13 mouse cellular contexts compared by ENCODE assay signal in the genomic region with DNA sequence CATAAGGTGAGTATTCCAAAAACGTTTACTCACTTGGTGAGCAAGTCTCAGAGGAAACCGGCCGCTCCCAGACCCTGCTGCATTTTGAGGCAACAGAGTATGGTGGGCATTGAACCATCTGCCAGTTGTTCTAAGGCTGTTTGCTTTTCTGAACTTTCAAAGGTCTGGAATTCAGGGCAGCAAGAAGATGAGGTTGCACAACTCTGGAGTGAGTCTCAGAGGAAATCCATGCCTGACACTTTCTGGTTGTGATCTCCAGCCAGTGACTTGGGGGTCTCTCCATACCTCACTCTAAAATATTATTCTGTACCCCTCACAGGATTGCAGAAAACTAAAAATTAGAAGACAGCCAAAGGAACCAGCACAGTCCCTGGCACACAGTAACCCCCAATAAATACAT. TPM values are rescaled to one million over a fixed set of nuclear protein-coding genes. Genes with fewer than 3 reads are reported as not detected.
DNase-seq lines count a peak whose midpoint lies in the region; ATAC-seq and TF ChIP-seq lines count a peak whose summit lies in the region.
"Had no signal": no experiment of that assay in that cellular context is flagged by ENCODE, and none has a peak within 500 bp of the region (broad histone marks: within the 10 kb centered on the region; RNA-seq: fewer than 3 reads in every experiment).

No protein-coding gene starts in this region.

- H3K9ac ChIP-seq in kidney, postnatal 0 days (ENCODE audit: low read depth, low read length) = no peak overlapping the region
- H3K9ac ChIP-seq in hindbrain, postnatal 0 days (replicated peaks; ENCODE audit: low read length) = no peak overlapping the region
- H3K9ac ChIP-seq in midbrain, postnatal 0 days (replicated peaks; ENCODE audit: low read length, poor library complexity, severe bottlenecking) = no peak overlapping the region

- H3K4me2 ChIP-seq in kidney, postnatal 0 days (ENCODE audit: low read length) = 0 out of 2 replicates have a peak overlapping the region, but pooled peaks have one; percentile 2
- peak overlapping the region; percentile 75 for H3K4me2 ChIP-seq in hindbrain, postnatal 0 days (ENCODE audit: low read depth, low read length)
- peak overlapping the region; percentile 75 for H3K4me2 ChIP-seq in midbrain, postnatal 0 days (ENCODE audit: low read depth, low read length, poor library complexity, severe bottlenecking)

- no peak for TF ChIP-seq CTCF in kidney, postnatal 0 days (IDR thresholded peaks at IDR 0.05; ENCODE audit: low read depth)
- no peak for TF ChIP-seq CTCF in hindbrain, postnatal 0 days (IDR thresholded peaks at IDR 0.05; ENCODE audit: low read depth)
- no peak for TF ChIP-seq CTCF in midbrain, postnatal 0 days (IDR thresholded peaks at IDR 0.05)

- peak overlapping the region; percentile 22 for H3K4me3 ChIP-seq in erythroblast, embryonic 14.5 days (replicated peaks)
- H3K4me3 ChIP-seq in kidney, postnatal 0 days (replicated peaks; ENCODE audit: low read depth, low read length) = no peak overlapping the region
- peak overlapping the region; percentile 77; the same call in 1 of the 2 replicates for H3K4me3 ChIP-seq in hindbrain, postnatal 0 days (ENCODE audit: low read length)
- peak overlapping the region; percentile 75; the same call in 1 of the 2 replicates for H3K4me3 ChIP-seq in midbrain, postnatal 0 days (ENCODE audit: low read depth, low read length)

- no peaks in the 10 kb centered on the region for H3K36me3 ChIP-seq in erythroblast, embryonic 14.5 days (ENCODE audit: control insufficient read depth)
- H3K36me3 ChIP-seq in kidney, postnatal 0 days (ENCODE audit: insufficient read depth, low read length) = no peaks in the 10 kb centered on the region
- H3K36me3 ChIP-seq in hindbrain, postnatal 0 days (ENCODE audit: insufficient read depth, low read length) = no peaks in the 10 kb centered on the region
- H3K36me3 ChIP-seq in midbrain, postnatal 0 days (ENCODE audit: insufficient read depth, low read length) = no peaks in the 10 kb centered on the region

- DNase-seq in kidney, postnatal 0 days (ENCODE audit: low spot score) = no peak
- no peak for DNase-seq in kidney, postnatal 25 days
- DNase-seq in hindbrain, postnatal 0 days (ENCODE audit: low spot score) = no peak
- DNase-seq in midbrain, postnatal 0 days (ENCODE audit: low spot score) = no peak
- no peak for DNase-seq in cerebellum, adult 11-12 months
- DNase-seq in cerebellum, postnatal 10 days = no peak
- DNase-seq: adrenal gland, postnatal 25 days; cerebellum, postnatal 36 days; kidney, adult 18-20 months; layer of hippocampus, postnatal 36 days had no signal

- WGBS in kidney, postnatal 0 days = 67% methylated on average over 3 of the region's 3 CpGs
- 53% methylated on average over 3 of the region's 3 CpGs for WGBS in hindbrain, postnatal 0 days
- 48% methylated on average over 3 of the region's 3 CpGs for WGBS in midbrain, postnatal 0 days

- no peak overlapping the region for H3K27ac ChIP-seq in kidney, postnatal 0 days
- H3K27ac ChIP-seq in hindbrain, postnatal 0 days = no peak overlapping the region
- no peak overlapping the region for H3K27ac ChIP-seq in midbrain, postnatal 0 days (ENCODE audit: low read depth, low read length)
- H3K27ac ChIP-seq: macrophage had no signal

- ATAC-seq in erythroblast, adult 5-6 weeks (replicated peaks; ENCODE audit: low FRiP score, poor library complexity, severe bottlenecking) = no peak
- no peak for ATAC-seq in kidney, postnatal 0 days (replicated peaks; ENCODE audit: low FRiP score, low read depth)
- ATAC-seq in hindbrain, postnatal 0 days = no peak
- ATAC-seq in midbrain, postnatal 0 days (ENCODE audit: low FRiP score) = no peak

- H3K27me3 ChIP-seq in erythroblast, embryonic 14.5 days (ENCODE audit: control insufficient read depth) = peaks cover 4% of the 10 kb centered on the region; the same call in 1 of the 2 replicates
- H3K27me3 ChIP-seq in kidney, postnatal 0 days (ENCODE audit: insufficient read depth, low read length) = no peaks in the 10 kb centered on the region
- no peaks in the 10 kb centered on the region for H3K27me3 ChIP-seq in hindbrain, postnatal 0 days (ENCODE audit: insufficient read depth, low read length)
- no peaks in the 10 kb centered on the region for H3K27me3 ChIP-seq in midbrain, postnatal 0 days (ENCODE audit: insufficient read depth, low read length)

- H3K9me3 ChIP-seq in erythroblast, embryonic 14.5 days (ENCODE audit: control insufficient read depth, low read length) = no peaks in the 10 kb centered on the region
- H3K9me3 ChIP-seq in kidney, postnatal 0 days (replicated peaks; ENCODE audit: low read length) = no peaks in the 10 kb centered on the region
- H3K9me3 ChIP-seq in hindbrain, postnatal 0 days (ENCODE audit: low read length) = no peaks in the 10 kb centered on the region
- no peaks in the 10 kb centered on the region for H3K9me3 ChIP-seq in midbrain, postnatal 0 days (ENCODE audit: low read length)

- peaks cover 30% of the 10 kb centered on the region for H3K4me1 ChIP-seq in erythroblast, embryonic 14.5 days (ENCODE audit: control insufficient read depth)
- no peaks in the 10 kb centered on the region for H3K4me1 ChIP-seq in kidney, postnatal 0 days (replicated peaks; ENCODE audit: insufficient read depth, low read length)
- H3K4me1 ChIP-seq in hindbrain, postnatal 0 days (ENCODE audit: insufficient read depth, low read length) = no peaks in the 10 kb centered on the region
- no peaks in the 10 kb centered on the region for H3K4me1 ChIP-seq in midbrain, postnatal 0 days (ENCODE audit: insufficient read depth, low read length)

RNA-seq across cellular contexts. Expression of a gene that starts 1.8 kb away (rescaled TPM):
- polyA plus RNA-seq in erythroblast, embryonic 14.5 days (2012) = 2.6 and 3.3 TPM in 2 replicates
- 5.0 and 14.6 TPM in 2 replicates for total RNA-seq in erythroblast, adult 5-6 weeks (2015; ENCODE audit: low replicate concordance)
- total RNA-seq in erythroblast, adult 5-6 weeks (2017; ENCODE audit: low replicate concordance) = 8.4 and 10.6 TPM in 2 replicates
- 88.4 and 91.4 TPM in 2 replicates for polyA plus RNA-seq in kidney, postnatal 0 days (2015; fragmentation: Nextera tagmentation; extraction: Ambion mirVana)
- total RNA-seq in hindbrain, postnatal 0 days (2014; rRNA removed) = 59.8 and 67.6 TPM in 2 replicates
- polyA plus RNA-seq in hindbrain, postnatal 0 days (2015; fragmentation: Nextera tagmentation; extraction: Ambion mirVana) = 87.7 and 88.5 TPM in 2 replicates
- 51.2 and 66.4 TPM in 2 replicates for total RNA-seq in midbrain, postnatal 0 days (2014; rRNA removed)
- 81.5 and 83.4 TPM in 2 replicates for polyA plus RNA-seq in midbrain, postnatal 0 days (2015; fragmentation: Nextera tagmentation; extraction: Ambion mirVana)

RNA-seq across cellular contexts. Expression of a gene that starts 19.7 kb away (rescaled TPM):
- polyA plus RNA-seq in erythroblast, embryonic 14.5 days (2012) = 3.8 TPM in 2 replicates
- total RNA-seq in erythroblast, adult 5-6 weeks (2015; ENCODE audit: low replicate concordance) = 33.2 and 36.2 TPM in 2 replicates
- total RNA-seq in erythroblast, adult 5-6 weeks (2017; ENCODE audit: low replicate concordance) = 36.7 and 48.5 TPM in 2 replicates
- 38.6 and 40.3 TPM in 2 replicates for polyA plus RNA-seq in kidney, postnatal 0 days (2015; fragmentation: Nextera tagmentation; extraction: Ambion mirVana)
- total RNA-seq in hindbrain, postnatal 0 days (2014; rRNA removed) = 75.8 and 85.6 TPM in 2 replicates
- 90.0 and 95.9 TPM in 2 replicates for polyA plus RNA-seq in hindbrain, postnatal 0 days (2015; fragmentation: Nextera tagmentation; extraction: Ambion mirVana)
- 93.8 and 106 TPM in 2 replicates for total RNA-seq in midbrain, postnatal 0 days (2014; rRNA removed)
- polyA plus RNA-seq in midbrain, postnatal 0 days (2015; fragmentation: Nextera tagmentation; extraction: Ambion mirVana) = 104 and 105 TPM in 2 replicates

Comparison
In these comparisons a context has a peak if more than half of its experiments do, and no peak if none do; other contexts are left out.
1. H3K4me2 ChIP-seq: peak in every context shown above with its lines; median percentile 75 in hindbrain, postnatal 0 days; 75 in midbrain, postnatal 0 days; 2 in kidney, postnatal 0 days.
2. RNA of a gene that starts 1.8 kb away (polyA plus RNA-seq): 88.4 to 91.4 TPM in kidney, postnatal 0 days, 87.7 to 88.5 TPM in hindbrain, postnatal 0 days and 81.5 to 83.4 TPM in midbrain, postnatal 0 days; 2.6 to 3.3 TPM in erythroblast, embryonic 14.5 days; every median in the first group is over 10 times any median in the second.